Mouse (Mus musculus) ES-Bruce4 (cell line): ENCODE data around the gene Slc39a1. TPM values are rescaled to one million over a fixed set of nuclear protein-coding genes. Genes with fewer than 3 reads are reported as not detected.

Experiments
- H3K27ac ChIP-seq: 2 replicates; pipeline ENCODE4 v1.5.1; 2012; ENCODE audit warnings: low read length, inconsistent platforms; ENCODE audit not compliant: insufficient read depth
- H3K27me3 ChIP-seq: 2 replicates; pipeline ENCODE4 v1.6.1; 2012; ENCODE audit warnings: mild to moderate bottlenecking, low read length, inconsistent platforms; ENCODE audit not compliant: control insufficient read depth, poor library complexity, insufficient read depth, severe bottlenecking
- H3K36me3 ChIP-seq: 2 replicates; pipeline ENCODE4 v1.6.1; 2012; ENCODE audit warnings: inconsistent platforms, mild to moderate bottlenecking, low read length, moderate library complexity; ENCODE audit not compliant: control insufficient read depth, poor library complexity, insufficient read depth, severe bottlenecking
- H3K4me1 ChIP-seq: one replicate; pipeline ENCODE4 v1.8.1; 2011; ENCODE audit warnings: low read length; ENCODE audit not compliant: control insufficient read depth, insufficient read depth
- H3K4me3 ChIP-seq: 2 replicates; pipeline ENCODE4 v1.5.1; 2011; ENCODE audit warnings: low read depth, mild to moderate bottlenecking, low read length
- H3K9ac ChIP-seq: 2 replicates; pipeline ENCODE4 v1.6.1; 2012; ENCODE audit warnings: low read depth, mild to moderate bottlenecking, inconsistent platforms; ENCODE audit not compliant: poor library complexity, severe bottlenecking
- H3K9me3 ChIP-seq: replicated peaks from 2 replicates; pipeline ENCODE4 v1.6.1; 2012; ENCODE audit warnings: mild to moderate bottlenecking, low read length, inconsistent platforms; ENCODE audit not compliant: control insufficient read depth, poor library complexity, insufficient read depth, severe bottlenecking
- CTCF ChIP-seq: IDR thresholded peaks from one replicate; pipeline ENCODE4 v1.8.1; 2011; ENCODE audit warnings: low read depth, low read length
- EP300 ChIP-seq: IDR thresholded peaks from 2 replicates; pipeline ENCODE4 v1.6.1; 2011; ENCODE audit warnings: low read depth, low read length; ENCODE audit not compliant: insufficient read depth
- POLR2A ChIP-seq: IDR thresholded peaks from one replicate; pipeline ENCODE4 v1.8.1; 2011; ENCODE audit warnings: low read length; ENCODE audit not compliant: insufficient read depth
- polyA plus RNA-seq: library from polyadenylated mRNA; stranded (reverse); fragments of >200 nt; gene quantifications from 2 replicates; pipeline ENCODE4 v1.2.4, GENCODE M21; 2011; ENCODE audit warnings: low read depth; ENCODE audit not compliant: missing spikeins, insufficient read depth, insufficient read length

Slc39a1 gene
- polyA plus RNA-seq, 1 experiment, result 62.4 TPM

DNA sequence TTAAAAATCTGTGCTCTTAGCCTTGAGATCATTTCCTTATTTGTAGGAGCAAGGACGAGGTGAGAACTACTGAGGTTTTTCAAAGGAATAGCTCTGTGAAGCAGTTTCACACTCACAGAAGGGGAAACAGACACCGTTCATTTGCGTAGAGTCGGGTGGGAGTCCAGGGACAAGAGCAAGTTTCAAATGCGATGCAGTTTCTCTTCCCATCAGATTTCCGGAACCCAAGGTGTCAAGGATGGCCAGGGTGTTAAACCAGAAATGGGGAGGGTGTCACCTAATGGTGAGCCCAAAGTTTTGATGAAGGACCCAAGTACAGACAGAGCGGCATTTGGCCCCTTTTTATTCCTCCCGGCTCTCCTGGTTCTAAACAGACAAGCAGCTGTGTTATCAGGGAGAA is 16.9 kb upstream of the Slc39a1 start:
- Histone ChIP-seq H3K4me1 (no peaks in the 10 kb centered on the region), H3K9me3 (no peaks in the 10 kb centered on the region), H3K9ac (peak overlapping the region; percentile 78), H3K27ac (no peak overlapping the region), H3K36me3 (peaks cover 18% of the 10 kb centered on the region), H3K27me3 (no peaks in the 10 kb centered on the region), H3K4me3 (peak overlapping the region; percentile 97)
- TF ChIP-seq CTCF (no peak), POLR2A (no peak), EP300 (no peak)

DNA sequence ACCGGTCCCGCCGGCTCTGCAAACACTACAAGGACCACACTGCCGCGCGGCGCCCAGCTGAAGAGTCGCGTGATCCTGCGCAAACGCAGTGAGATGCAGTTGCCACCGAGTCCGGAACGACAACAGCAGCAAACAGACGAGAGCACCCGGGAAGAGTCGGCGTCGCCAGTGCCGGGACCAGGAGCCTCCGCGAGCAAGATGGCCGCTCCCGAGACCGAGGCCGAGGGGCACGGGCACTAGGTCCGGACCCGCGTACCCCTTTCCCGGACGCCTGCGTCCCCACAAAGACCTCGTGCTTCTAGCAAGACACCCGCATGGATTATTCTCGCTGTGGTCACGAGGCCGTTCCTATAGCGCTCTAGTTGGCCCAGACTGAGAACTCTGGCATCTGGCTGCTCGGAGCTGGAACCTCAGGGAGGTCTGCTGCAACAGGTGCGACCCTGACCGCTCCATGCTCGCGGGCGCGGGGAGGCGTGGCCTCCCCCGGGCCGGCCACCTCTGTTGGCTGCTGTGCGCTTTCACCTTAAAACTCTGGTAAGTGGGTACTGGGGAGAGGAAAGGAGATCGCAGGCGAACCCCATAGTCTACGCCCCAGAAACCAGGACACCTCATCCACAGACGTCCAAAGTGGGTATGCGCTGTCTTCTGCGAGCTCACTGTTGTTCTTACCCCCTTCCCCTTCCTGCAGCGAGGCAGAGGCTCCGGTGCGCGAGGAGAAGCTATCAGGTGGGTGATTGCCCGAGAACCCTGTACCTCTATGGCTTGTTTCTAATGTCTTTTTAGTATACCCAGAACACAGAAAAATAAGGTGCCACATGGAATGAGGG is 16.3 kb upstream of the Slc39a1 start, which contains the start of gene Jtb:
Jtb (plus strand) TSS at position 91 of the 827 bp plus-strand sequence.
- peak within 1 kb of the TSS; percentile 97 for H3K4me3 ChIP-seq
- no peak for TF ChIP-seq CTCF
- 0 out of 2 replicates have a peak, but pooled peaks have one; percentile 39 for TF ChIP-seq EP300
- TF ChIP-seq POLR2A, result peak; percentile 71
- H3K36me3 ChIP-seq, result peaks cover 20% of the 10 kb centered on the region
- peak within 1 kb of the TSS; percentile 64 for H3K27ac ChIP-seq
- no peaks in the 10 kb centered on the region for H3K27me3 ChIP-seq
- H3K4me1 ChIP-seq, result no peaks in the 10 kb centered on the region
- no peaks in the 10 kb centered on the region for H3K9me3 ChIP-seq
- peak within 1 kb of the TSS; percentile 78 for H3K9ac ChIP-seq

DNA sequence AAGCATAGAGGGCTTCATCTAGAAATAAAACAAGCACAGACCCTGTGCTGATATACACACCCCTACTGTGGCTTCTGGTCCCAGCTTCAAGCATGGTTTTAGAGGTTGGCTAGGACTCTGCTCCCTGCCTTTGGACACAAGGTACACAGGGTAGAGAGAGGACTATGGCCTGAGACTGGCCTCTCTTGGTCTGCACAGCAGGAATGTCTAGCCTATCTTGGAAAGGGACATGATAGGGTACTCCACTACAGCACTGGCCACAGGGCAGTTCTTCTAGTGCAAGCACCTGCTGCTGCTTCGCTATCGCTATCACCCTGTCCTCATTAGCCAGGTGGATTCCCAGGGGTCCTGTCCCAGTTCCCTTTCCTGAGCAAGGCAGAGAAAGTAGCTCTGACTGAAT is 6.7 kb upstream of the Slc39a1 start:
- peaks cover 2% of the 10 kb centered on the region for H3K4me1 ChIP-seq
- TF ChIP-seq EP300, result no peak
- TF ChIP-seq CTCF, result no peak
- TF ChIP-seq POLR2A, result no peak

DNA sequence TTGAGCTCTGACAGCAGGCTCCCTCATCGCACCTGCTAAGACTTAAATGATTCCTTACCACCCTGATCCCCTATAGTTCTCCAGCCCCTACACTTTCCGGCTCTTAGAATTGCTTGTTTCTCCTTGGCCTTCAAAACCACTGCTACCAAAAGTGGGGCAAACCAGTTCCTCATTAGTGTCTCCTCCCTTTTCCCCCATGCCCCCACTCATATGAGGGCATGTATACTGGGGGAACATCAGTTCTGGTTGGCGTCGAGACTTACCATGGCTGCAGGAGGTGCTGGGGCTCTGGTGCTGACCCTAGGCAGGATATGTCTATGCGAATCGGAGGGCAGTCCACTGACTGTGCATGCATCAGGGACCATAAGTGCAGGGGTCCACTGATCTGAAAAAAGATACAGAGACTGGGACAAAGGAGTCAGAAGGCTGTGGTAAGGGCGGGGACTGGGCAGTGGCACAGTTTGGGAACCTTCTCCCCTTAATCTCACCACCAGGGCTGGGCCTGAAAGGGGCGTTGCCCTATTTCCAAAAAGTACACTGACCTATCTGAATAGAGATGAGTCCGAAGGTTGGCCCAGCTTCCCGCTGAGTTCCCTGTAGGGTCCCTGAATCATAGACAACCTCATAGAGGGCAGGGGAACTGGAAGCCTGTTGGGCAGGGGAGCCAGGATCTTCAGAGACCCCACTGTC is 6.2 kb upstream of the Slc39a1 start:
- H3K9ac ChIP-seq, result no peak overlapping the region
- H3K4me3 ChIP-seq, result no peak overlapping the region
- H3K27ac ChIP-seq, result no peak overlapping the region
- H3K9me3 ChIP-seq, result no peaks in the 10 kb centered on the region
- peaks cover 2% of the 10 kb centered on the region for H3K4me1 ChIP-seq
- H3K27me3 ChIP-seq, result no peaks in the 10 kb centered on the region
- TF ChIP-seq POLR2A, result no peak
- no peak for TF ChIP-seq CTCF
- TF ChIP-seq EP300, result no peak
- no peaks in the 10 kb centered on the region for H3K36me3 ChIP-seq

More for the DNA sequence above, 6.7 kb upstream of the Slc39a1 start:
- no peak overlapping the region for H3K9ac ChIP-seq
- H3K27ac ChIP-seq, result no peak overlapping the region
- H3K36me3 ChIP-seq, result peaks cover 2% of the 10 kb centered on the region; the same call in 1 of the 2 replicates
- H3K27me3 ChIP-seq, result no peaks in the 10 kb centered on the region
- H3K4me3 ChIP-seq, result no peak overlapping the region
- no peaks in the 10 kb centered on the region for H3K9me3 ChIP-seq

DNA sequence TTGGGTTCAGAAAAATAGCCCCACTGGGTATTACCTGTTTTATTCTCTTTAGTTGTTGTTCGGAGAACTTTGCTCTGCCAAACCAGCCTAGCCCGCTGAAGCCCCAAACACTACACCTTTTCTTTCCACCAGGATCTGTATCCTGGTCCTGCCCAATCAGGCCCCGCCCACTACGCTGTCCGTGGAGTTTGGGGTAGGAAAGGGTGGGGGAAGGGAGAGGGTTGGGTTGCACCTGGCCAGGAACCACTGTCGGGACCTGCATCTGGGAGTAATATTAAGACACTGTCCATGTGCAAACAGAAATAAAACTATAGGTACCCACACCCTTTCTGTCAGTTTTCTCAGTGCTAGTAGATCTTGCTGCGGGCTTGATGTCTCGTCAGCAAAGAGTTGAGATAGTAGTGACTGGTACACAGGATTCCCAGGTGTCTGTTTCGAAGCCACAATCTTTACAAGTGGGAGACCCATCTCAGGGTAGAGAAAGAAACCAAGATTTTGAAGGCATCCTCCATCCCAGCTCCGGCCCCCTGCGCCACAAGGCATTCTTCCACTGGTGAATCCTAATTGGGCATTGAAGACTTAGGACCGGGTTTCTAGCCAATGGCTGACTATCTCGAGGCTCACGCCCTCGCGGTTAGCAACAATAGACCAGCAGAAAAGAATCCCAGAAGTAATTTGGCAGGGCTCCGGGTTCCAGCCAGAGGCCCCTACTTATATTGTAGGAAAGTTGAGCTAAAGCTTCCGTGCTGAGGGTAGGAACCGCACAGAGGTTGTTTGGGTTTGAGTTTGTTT is 4.8 kb upstream of the Slc39a1 start, which contains the start of gene Creb3l4:
Creb3l4 (minus strand) TSS at position 529 of the 792 bp plus-strand sequence.
- no peaks in the 10 kb centered on the region for H3K36me3 ChIP-seq
- peaks cover 2% of the 10 kb centered on the region for H3K4me1 ChIP-seq
- peak within 1 kb of the TSS; percentile 63 for H3K9ac ChIP-seq
- no peaks in the 10 kb centered on the region for H3K9me3 ChIP-seq
- peak within 1 kb of the TSS; percentile 69 for H3K27ac ChIP-seq
- TF ChIP-seq POLR2A, result peak; percentile 28
- TF ChIP-seq EP300, result no peak
- peak within 1 kb of the TSS; percentile 65 for H3K4me3 ChIP-seq
- no peaks in the 10 kb centered on the region for H3K27me3 ChIP-seq
